Mouse (Mus musculus) liver, embryonic 14.5 days (tissue): ENCODE measurements at regions not wholly inside any gene's neighbourhood (a gene's known extent, or its start where the extent isn't known, plus 50 kb on each side); places are given as distances from the start of the nearest gene placed in this dataset.

Source experiments
- CTCF ChIP-seq: IDR thresholded peaks from 2 replicates; pipeline ENCODE4 v1.5.1; 2016; ENCODE audit warnings: antibody characterized with exemption, low read depth, control low read depth
- EP300 ChIP-seq: IDR thresholded peaks from 2 replicates; pipeline ENCODE4 v1.6.1; 2016; ENCODE audit warnings: antibody characterized with exemption, low read depth

DNA sequence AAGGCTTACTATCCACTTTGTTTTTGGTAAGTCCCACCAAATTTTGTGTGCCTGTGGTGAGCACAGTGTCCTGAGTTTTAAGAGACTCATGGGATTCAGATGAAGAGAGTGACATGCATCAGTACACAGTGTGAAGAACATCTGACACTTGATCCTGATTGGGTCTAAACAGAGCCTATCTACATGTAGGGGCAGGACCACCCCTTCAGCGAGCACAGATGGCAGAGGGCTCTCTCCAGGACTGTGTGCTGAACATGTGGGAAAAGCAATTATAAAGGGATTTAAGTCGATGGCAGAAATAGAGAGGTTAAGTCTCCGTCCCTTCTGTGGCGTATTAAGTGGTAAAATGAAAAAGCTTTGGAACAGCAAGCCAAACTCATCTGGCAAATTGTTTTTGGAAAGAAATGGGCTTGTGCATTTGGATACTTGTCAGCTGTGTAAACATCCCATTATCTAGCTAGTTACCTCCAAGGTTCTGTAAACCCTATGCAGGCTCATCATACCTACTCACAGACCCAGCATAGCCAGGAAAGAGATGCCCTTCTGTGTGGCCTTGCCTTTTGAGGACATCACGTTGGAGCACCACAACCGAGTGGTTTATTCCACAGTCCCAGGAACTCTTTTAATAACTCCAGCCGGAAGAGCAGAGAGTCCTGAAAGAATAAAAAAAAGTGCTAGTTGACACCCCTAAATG lies 381.3 kb upstream of the Cdh11 start:
- TF ChIP-seq CTCF (no peak), EP300 (no peak)
